Mouse (Mus musculus) layer of hippocampus, postnatal 25 days (tissue): ENCODE data around the gene Nap1l3. TPM values are rescaled to one million over a fixed set of nuclear protein-coding genes. Genes with fewer than 3 reads are reported as not detected.

Source experiments
- DNase-seq, 2 experiments: peaks; one replicate each; pipeline ENCODE4 v3.0.0; 2022; ENCODE audit warnings: mixed read lengths in 2 of 2, low spot score in 1 of 2; ENCODE audit errors: extremely low spot score in 1 of 2
- total RNA-seq, 2 experiments: library from RNA; stranded (reverse); gene quantifications; 2 replicates each; pipeline ENCODE4 v1.2.3; 2021

The Nap1l3 gene
- total RNA-seq = 10 to 100 TPM; 42.2 to 46.2 TPM

GRCm38 (mm10) chrX:122396781-122397581 is at the start of gene Nap1l3:
Gene Nap1l3, minus strand, starts transcription at chrX:122397401.
- DNase-seq = peak; percentile 38 to 47

- DNase-seq = no peak
Observed at GRCm38 (mm10) chrX:122397652-122398051, 451 bp upstream of the Nap1l3 start.
